Comparison of ENCODE assay signal across 11 mouse cellular contexts in genomic region chr6:85250811-85251241, GRCm38 (mm10).
DNase-seq lines count a peak whose midpoint lies in the region; TF ChIP-seq lines count a peak whose summit lies in the region.
"Had no signal": no experiment of that assay in that cellular context is flagged by ENCODE, and none has a peak within 500 bp of the region (broad histone marks: within the 10 kb centered on the region; RNA-seq: fewer than 3 reads in every experiment).

No protein-coding gene starts in this region.

- no peak overlapping the region for H3K4me3 ChIP-seq in gastrocnemius, adult 2 months
- H3K4me3 ChIP-seq: liver, embryonic 13.5 days had no signal

- intact Hi-C loops in gastrocnemius, adult 2 months (cut with DNase I), result no loop called here

- DNase-seq in gastrocnemius, adult 2 months, result peak; percentile 87
- no peak for DNase-seq in gastrocnemius, postnatal 4 days (ENCODE audit: low spot score in 2 of 2)
- peak; percentile 66 for DNase-seq in adrenal gland, adult 8-10 months
- peak; percentile 44 to 51 for DNase-seq in cerebellum, postnatal 25 days
- peak; percentile 80 to 85 for DNase-seq in kidney, adult 8-10 months
- DNase-seq in layer of hippocampus, adult 18-20 months (ENCODE audit: low spot score in 2 of 2), result no peak
- DNase-seq in c-Kit-positive CD71-positive TER-119-positive erythroid progenitor cells, embryonic 14.5 days (ENCODE audit: low spot score), result no peak
- no peak for DNase-seq in left cerebral cortex, adult 9 months (ENCODE audit: low spot score in 2 of 2)
- DNase-seq: liver, embryonic 13.5 days; thymus, adult 18-20 months had no signal

- TF ChIP-seq CTCF in gastrocnemius, adult 2 months (IDR thresholded peaks at IDR 0.05), result no peak

- peak overlapping the region; percentile 91 for H3K27ac ChIP-seq in gastrocnemius, adult 2 months
- H3K27ac ChIP-seq: hindbrain, embryonic 14.5 days; liver, embryonic 13.5 days had no signal

Comparison
In these comparisons a context has a peak if more than half of its experiments do, and no peak if none do; other contexts are left out.
1. DNase-seq: peak in gastrocnemius, adult 2 months (single experiment), adrenal gland, adult 8-10 months (single experiment), cerebellum, postnatal 25 days (2 of 2) and kidney, adult 8-10 months (2 of 2); none in gastrocnemius, postnatal 4 days (0 of 2), layer of hippocampus, adult 18-20 months (0 of 2), c-Kit-positive CD71-positive TER-119-positive erythroid progenitor cells, embryonic 14.5 days (single experiment) and left cerebral cortex, adult 9 months (0 of 2).